Mouse (Mus musculus): ENCODE data around the gene Brsk2. TPM values are rescaled to one million over a fixed set of nuclear protein-coding genes. Genes with fewer than 3 reads are reported as not detected.

The Brsk2 gene
- polyA plus RNA-seq, 1 experiment from 2014 or later, result 0.28 TPM

DNA sequence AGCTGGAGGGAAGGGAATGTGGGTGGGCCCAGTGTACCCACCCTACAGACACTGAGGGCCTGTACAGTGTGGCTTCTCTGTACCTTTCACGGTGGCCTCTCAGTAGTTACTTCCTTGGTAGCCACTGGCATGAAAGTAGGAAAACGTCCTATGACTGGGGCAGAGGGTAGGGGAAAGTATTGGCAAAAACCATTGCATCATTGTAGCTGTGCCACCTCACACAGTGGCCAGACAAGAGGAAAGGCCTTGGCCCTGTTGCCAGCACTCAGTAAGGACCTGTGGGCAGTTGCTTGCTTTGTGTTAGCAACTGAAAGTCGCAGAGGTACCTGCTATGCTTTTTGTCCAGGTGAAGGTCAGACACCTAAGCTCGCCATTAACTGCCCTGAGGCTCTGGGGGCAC is 44.6 kb downstream of the Brsk2 start:
- Histone ChIP-seq H3K36me3 (ENCODE audit: control insufficient read depth, insufficient read depth) (no peaks in the 10 kb centered on the region), H3K27me3 (ENCODE audit: control insufficient read depth, insufficient read depth, low read length) (no peaks in the 10 kb centered on the region), H3K27ac (ENCODE audit: low read length) (no peak overlapping the region), H3K4me2 (ENCODE audit: low read depth, low read length) (no peak overlapping the region), H3K9me3 (replicated peaks; ENCODE audit: control insufficient read depth, low read length) (no peaks in the 10 kb centered on the region), H3K9ac (ENCODE audit: low read length) (no peak overlapping the region), H3K4me3 (ENCODE audit: low read length) (no peak overlapping the region), H3K4me1 (ENCODE audit: control insufficient read depth, insufficient read depth, low read length) (no peaks in the 10 kb centered on the region)
- WGBS, result 83% methylated on average over 4 of the region's 4 CpGs
- no peak for ATAC-seq (replicated peaks; ENCODE audit: extremely low read depth, insufficient read depth, low FRiP score)

DNA sequence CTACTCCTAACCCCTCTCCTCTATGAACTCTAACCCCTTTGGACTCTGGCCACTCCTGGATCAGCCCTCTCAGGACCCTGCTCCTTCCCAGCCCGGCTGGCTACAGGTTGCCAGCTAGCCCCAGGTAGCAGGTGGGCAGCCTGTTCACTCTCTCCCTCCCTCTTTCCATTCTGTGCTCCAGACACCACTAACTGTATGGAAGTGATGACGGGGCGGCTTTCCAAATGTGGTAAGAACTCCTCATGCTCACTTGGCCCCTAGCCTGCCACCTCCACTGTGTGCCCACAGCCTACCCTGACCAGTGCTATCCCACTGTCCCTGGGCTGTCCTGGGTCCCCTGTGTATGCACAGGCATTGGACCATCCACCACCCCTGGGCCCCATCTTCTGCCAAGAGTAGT is 51.1 kb downstream of the Brsk2 start:
- Histone ChIP-seq H3K4me1 (ENCODE audit: control insufficient read depth, insufficient read depth, low read length) (no peaks in the 10 kb centered on the region), H3K9ac (ENCODE audit: low read length) (no peak overlapping the region), H3K4me3 (ENCODE audit: low read length) (no peak overlapping the region), H3K4me2 (ENCODE audit: low read depth, low read length) (no peak overlapping the region), H3K27ac (ENCODE audit: low read length) (no peak overlapping the region), H3K27me3 (ENCODE audit: control insufficient read depth, insufficient read depth, low read length) (no peaks in the 10 kb centered on the region), H3K36me3 (ENCODE audit: control insufficient read depth, insufficient read depth) (0 out of 2 replicates have a peak, but pooled peaks cover 2% of the 10 kb centered on the region), H3K9me3 (replicated peaks; ENCODE audit: control insufficient read depth, low read length) (no peaks in the 10 kb centered on the region)
- no peak for ATAC-seq (replicated peaks; ENCODE audit: extremely low read depth, insufficient read depth, low FRiP score)
- WGBS, result 90% methylated on average over 3 of the region's 3 CpGs

GRCm38 (mm10) chr7:142001597-142002340 is 52.2 kb downstream of the Brsk2 start:
- 84% methylated on average over 22 of the region's 22 CpGs for WGBS
- Histone ChIP-seq H3K27ac (ENCODE audit: low read length) (no peak overlapping the region), H3K9ac (ENCODE audit: low read length) (no peak overlapping the region), H3K27me3 (ENCODE audit: control insufficient read depth, insufficient read depth, low read length) (no peaks in the 10 kb centered on the region), H3K36me3 (ENCODE audit: control insufficient read depth, insufficient read depth) (0 out of 2 replicates have a peak, but pooled peaks cover 2% of the 10 kb centered on the region), H3K4me3 (ENCODE audit: low read length) (no peak overlapping the region), H3K9me3 (replicated peaks; ENCODE audit: control insufficient read depth, low read length) (no peaks in the 10 kb centered on the region), H3K4me1 (ENCODE audit: control insufficient read depth, insufficient read depth, low read length) (no peaks in the 10 kb centered on the region), H3K4me2 (ENCODE audit: low read depth, low read length) (no peak overlapping the region)
- no peak for ATAC-seq (replicated peaks; ENCODE audit: extremely low read depth, insufficient read depth, low FRiP score)

GRCm38 (mm10) chr7:142016562-142016961 is 67.0 kb downstream of the Brsk2 start:
- H3K4me1 ChIP-seq (ENCODE audit: control insufficient read depth, insufficient read depth, low read length), result peaks cover 3% of the 10 kb centered on the region; the same call in 1 of the 2 replicates
- H3K4me3 ChIP-seq (ENCODE audit: low read length), result no peak overlapping the region
- H3K27ac ChIP-seq (ENCODE audit: low read length), result no peak overlapping the region
- no peaks in the 10 kb centered on the region for H3K27me3 ChIP-seq (ENCODE audit: control insufficient read depth, insufficient read depth, low read length)
- H3K9ac ChIP-seq (ENCODE audit: low read length), result no peak overlapping the region
- 43% methylated on average over 1 of the region's 1 CpGs for WGBS
- H3K36me3 ChIP-seq (ENCODE audit: control insufficient read depth, insufficient read depth), result peaks cover 12% of the 10 kb centered on the region
- H3K4me2 ChIP-seq (ENCODE audit: low read depth, low read length), result no peak overlapping the region
- no peak; the same call in 1 of the 2 replicates for ATAC-seq (replicated peaks; ENCODE audit: extremely low read depth, insufficient read depth, low FRiP score)
- H3K9me3 ChIP-seq (replicated peaks; ENCODE audit: control insufficient read depth, low read length), result no peaks in the 10 kb centered on the region

DNA sequence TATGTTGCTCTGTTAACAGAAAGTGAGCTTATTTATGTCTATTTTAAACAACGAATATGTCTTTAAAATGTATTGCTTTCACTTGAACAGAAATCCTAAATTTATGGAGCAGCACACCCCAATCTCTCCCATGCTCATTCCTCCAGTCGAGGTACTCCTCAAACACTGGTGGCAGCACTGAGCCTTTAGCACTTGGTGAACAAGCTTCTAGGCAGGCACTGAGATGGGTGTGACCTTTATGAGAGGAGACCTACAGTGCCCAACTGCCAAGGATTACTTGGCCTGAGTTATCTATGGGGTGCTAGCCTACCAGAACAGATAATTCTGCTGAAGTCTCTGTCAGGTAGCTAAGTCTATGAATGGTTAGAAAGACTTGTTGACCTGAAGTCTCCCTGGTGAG is 70.1 kb downstream of the Brsk2 start:
- Histone ChIP-seq H3K4me1 (ENCODE audit: control insufficient read depth, insufficient read depth, low read length) (peaks cover 6% of the 10 kb centered on the region), H3K4me3 (ENCODE audit: low read length) (no peak overlapping the region), H3K9ac (ENCODE audit: low read length) (no peak overlapping the region), H3K4me2 (ENCODE audit: low read depth, low read length) (no peak overlapping the region), H3K27ac (ENCODE audit: low read length) (no peak overlapping the region), H3K27me3 (ENCODE audit: control insufficient read depth, insufficient read depth, low read length) (no peaks in the 10 kb centered on the region), H3K36me3 (ENCODE audit: control insufficient read depth, insufficient read depth) (peaks cover 6% of the 10 kb centered on the region; the same call in 1 of the 2 replicates), H3K9me3 (replicated peaks; ENCODE audit: control insufficient read depth, low read length) (no peaks in the 10 kb centered on the region)
- no peak for ATAC-seq (replicated peaks; ENCODE audit: extremely low read depth, insufficient read depth, low FRiP score)
- 59% methylated on average over 2 of the region's 2 CpGs for WGBS

DNA sequence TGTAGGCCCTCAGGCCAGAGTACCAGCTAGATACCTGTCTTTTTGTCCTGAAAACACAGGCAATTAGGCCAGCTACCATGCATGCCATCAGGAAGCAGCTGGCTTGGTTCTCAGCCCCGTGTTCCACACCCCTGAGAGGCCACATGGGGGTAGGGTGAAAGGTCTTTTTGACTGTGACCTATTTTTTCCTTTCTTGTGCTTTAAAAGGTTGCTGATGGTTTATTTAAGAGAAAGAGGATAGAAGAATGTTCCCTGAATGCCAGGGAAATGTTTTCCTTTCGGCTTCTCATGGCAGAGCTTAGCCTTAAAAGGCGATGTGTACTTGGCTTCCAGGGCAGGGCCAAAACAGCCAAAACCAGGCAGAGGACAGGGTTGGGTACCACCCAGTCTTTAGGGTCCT is 71.3 kb downstream of the Brsk2 start:
- Histone ChIP-seq H3K4me2 (ENCODE audit: low read depth, low read length) (no peak overlapping the region), H3K4me3 (ENCODE audit: low read length) (no peak overlapping the region), H3K36me3 (ENCODE audit: control insufficient read depth, insufficient read depth) (0 out of 2 replicates have a peak, but pooled peaks cover 2% of the 10 kb centered on the region), H3K9ac (ENCODE audit: low read length) (no peak overlapping the region), H3K27ac (ENCODE audit: low read length) (no peak overlapping the region), H3K9me3 (replicated peaks; ENCODE audit: control insufficient read depth, low read length) (no peaks in the 10 kb centered on the region), H3K27me3 (ENCODE audit: control insufficient read depth, insufficient read depth, low read length) (no peaks in the 10 kb centered on the region), H3K4me1 (ENCODE audit: control insufficient read depth, insufficient read depth, low read length) (peaks cover 17% of the 10 kb centered on the region)
- WGBS, result 59% methylated on average over 3 of the region's 3 CpGs
- no peak for ATAC-seq (replicated peaks; ENCODE audit: extremely low read depth, insufficient read depth, low FRiP score)

- Histone ChIP-seq H3K4me1 (ENCODE audit: control insufficient read depth, insufficient read depth, low read length) (peaks cover 21% of the 10 kb centered on the region), H3K9me3 (replicated peaks; ENCODE audit: control insufficient read depth, low read length) (no peaks in the 10 kb centered on the region), H3K36me3 (ENCODE audit: control insufficient read depth, insufficient read depth) (no peaks in the 10 kb centered on the region), H3K9ac (ENCODE audit: low read length) (no peak overlapping the region), H3K27me3 (ENCODE audit: control insufficient read depth, insufficient read depth, low read length) (no peaks in the 10 kb centered on the region), H3K4me3 (ENCODE audit: low read length) (no peak overlapping the region), H3K4me2 (ENCODE audit: low read depth, low read length) (no peak overlapping the region), H3K27ac (ENCODE audit: low read length) (peak overlapping the region; percentile 41)
- ATAC-seq (replicated peaks; ENCODE audit: extremely low read depth, insufficient read depth, low FRiP score), result peak; percentile 58
- 29% methylated on average over 2 of the region's 2 CpGs for WGBS
These were observed 75.6 kb downstream of the Brsk2 start for GRCm38 (mm10) chr7:142025196-142025595.

DNA sequence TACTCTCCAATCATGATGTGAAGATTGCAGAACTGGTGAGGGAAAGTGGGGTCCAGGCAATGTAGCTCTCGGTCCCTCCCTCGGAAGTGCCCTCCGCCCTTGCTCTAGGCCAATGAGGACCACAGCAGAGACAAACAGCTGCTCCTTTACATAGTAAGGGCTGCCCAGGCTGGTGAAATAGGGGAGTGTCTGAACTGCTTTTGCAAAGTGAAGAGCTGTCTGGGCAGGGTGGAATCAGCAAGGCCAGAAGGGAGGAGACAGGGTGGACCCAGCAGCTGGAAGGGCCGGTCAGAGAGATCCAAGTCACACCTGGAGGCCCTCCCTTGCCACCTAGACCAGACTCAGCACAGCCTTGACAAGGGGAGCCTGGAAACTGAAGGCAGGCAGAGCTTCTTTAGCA is 76.4 kb downstream of the Brsk2 start:
- ATAC-seq (replicated peaks; ENCODE audit: extremely low read depth, insufficient read depth, low FRiP score), result no peak; the same call in 1 of the 2 replicates
- H3K27me3 ChIP-seq (ENCODE audit: control insufficient read depth, insufficient read depth, low read length), result no peaks in the 10 kb centered on the region
- WGBS, result 62% methylated on average over 4 of the region's 4 CpGs
- peak overlapping the region; percentile 41; the same call in 1 of the 2 replicates for H3K27ac ChIP-seq (ENCODE audit: low read length)
- no peak overlapping the region for H3K4me2 ChIP-seq (ENCODE audit: low read depth, low read length)
- H3K4me1 ChIP-seq (ENCODE audit: control insufficient read depth, insufficient read depth, low read length), result peaks cover 21% of the 10 kb centered on the region
- H3K4me3 ChIP-seq (ENCODE audit: low read length), result no peak overlapping the region
- H3K36me3 ChIP-seq (ENCODE audit: control insufficient read depth, insufficient read depth), result no peaks in the 10 kb centered on the region
- H3K9me3 ChIP-seq (replicated peaks; ENCODE audit: control insufficient read depth, low read length), result no peaks in the 10 kb centered on the region
- peak overlapping the region; percentile 24; the same call in 1 of the 2 replicates for H3K9ac ChIP-seq (ENCODE audit: low read length)

DNA sequence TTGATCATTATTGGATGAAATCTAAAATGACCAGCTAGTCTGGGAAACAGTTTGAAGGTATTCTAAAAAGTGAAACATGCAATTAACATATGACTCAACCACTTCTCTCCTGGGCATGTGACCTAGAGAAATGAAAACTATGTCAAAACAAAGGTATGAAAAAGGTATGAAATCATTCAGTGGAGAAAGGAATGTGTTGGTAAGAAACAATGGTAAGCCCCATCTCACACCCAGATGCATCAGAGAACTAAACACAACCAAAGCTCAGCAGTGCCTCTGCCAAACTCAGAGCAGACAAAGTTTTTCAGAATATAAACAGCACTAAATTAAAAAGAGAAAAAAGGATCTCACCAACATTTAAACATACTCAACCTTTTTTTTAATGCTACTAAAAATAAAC is 80.5 kb downstream of the Brsk2 start:
- Histone ChIP-seq H3K4me2 (ENCODE audit: low read depth, low read length) (no peak overlapping the region), H3K9me3 (replicated peaks; ENCODE audit: control insufficient read depth, low read length) (no peaks in the 10 kb centered on the region), H3K27ac (ENCODE audit: low read length) (no peak overlapping the region), H3K27me3 (ENCODE audit: control insufficient read depth, insufficient read depth, low read length) (no peaks in the 10 kb centered on the region), H3K36me3 (ENCODE audit: control insufficient read depth, insufficient read depth) (no peaks in the 10 kb centered on the region), H3K4me3 (ENCODE audit: low read length) (no peak overlapping the region), H3K9ac (ENCODE audit: low read length) (no peak overlapping the region), H3K4me1 (ENCODE audit: control insufficient read depth, insufficient read depth, low read length) (peaks cover 19% of the 10 kb centered on the region)
- no peak for ATAC-seq (replicated peaks; ENCODE audit: extremely low read depth, insufficient read depth, low FRiP score)

Measured in heart, embryonic 16.5 days (tissue).